Mouse (Mus musculus) intestine, embryonic 14.5 days (tissue): ENCODE measurements around the gene Bcas3. TPM values are rescaled to one million over a fixed set of nuclear protein-coding genes. Genes with fewer than 3 reads are reported as not detected.

Experiments used
- ATAC-seq: fragments of 200-750 bp; cut with Nextera tagmentation; replicated peaks from 2 replicates; pipeline ENCODE4 v1.8.0; 2017; ENCODE audit warnings: low read depth, moderate number of reproducible peaks, moderate TSS enrichment, moderate library complexity; ENCODE audit not compliant: low FRiP score, low TSS enrichment
- DNase-seq: peaks from one replicate; pipeline ENCODE4 v3.0.0-alpha.2; 2018; ENCODE audit warnings: low spot score
- H3K27ac ChIP-seq: fragments of 300-500 bp; sonication (generic); 2 replicates; pipeline ENCODE4 v1.5.1; 2014; ENCODE audit warnings: low read depth, mild to moderate bottlenecking, control low read depth
- H3K27me3 ChIP-seq: fragments of 300-500 bp; sonication (generic); replicated peaks from 2 replicates; pipeline ENCODE4 v1.6.1; 2014; ENCODE audit warnings: low read length, control low read depth; ENCODE audit not compliant: control insufficient read depth, insufficient read depth
- H3K36me3 ChIP-seq: fragments of 300-500 bp; sonication (generic); 2 replicates; pipeline ENCODE4 v1.6.1; 2014; ENCODE audit warnings: low read length, control low read depth; ENCODE audit not compliant: control insufficient read depth, insufficient read depth
- H3K4me1 ChIP-seq: fragments of 300-500 bp; sonication (generic); replicated peaks from 2 replicates; pipeline ENCODE4 v1.6.1; 2014; ENCODE audit warnings: low read length, control low read depth, mixed read lengths; ENCODE audit not compliant: control insufficient read depth, insufficient read depth
- H3K4me2 ChIP-seq: fragments of 300-500 bp; sonication (generic); 2 replicates; pipeline ENCODE4 v1.6.1; 2014; ENCODE audit warnings: low read length
- H3K4me3 ChIP-seq: fragments of 300-500 bp; sonication (generic); 2 replicates; pipeline ENCODE4 v1.5.1; 2014; ENCODE audit warnings: low read depth, low read length, control low read depth, mixed read lengths
- H3K9ac ChIP-seq: fragments of 300-500 bp; sonication (generic); 2 replicates; pipeline ENCODE4 v1.6.1; 2014; ENCODE audit warnings: mild to moderate bottlenecking, low read length
- H3K9me3 ChIP-seq: fragments of 300-500 bp; sonication (generic); 2 replicates; pipeline ENCODE4 v1.6.1; 2016; ENCODE audit warnings: low read length, control low read depth; ENCODE audit not compliant: control insufficient read depth
- WGBS: fragments of 180-500 bp; shearing (Covaris S2); extraction: QIAGEN DNeasy Blood & Tissue Kit; methylation state at CpG from one replicate; pipeline ENCODE4 v1.1.7; 2014; 5-methylcytosine and 5-hydroxymethylcytosine counted together
- polyA plus RNA-seq: library from polyadenylated mRNA; unstranded; fragments of >200 nt; fragmentation: Nextera tagmentation; extraction: Ambion mirVana; gene quantifications from 2 replicates; pipeline ENCODE4 v1.2.1, GENCODE M21; 2014

Gene Bcas3
- polyA plus RNA-seq, 1 experiment from 2014 or later = 17.9 TPM

DNA sequence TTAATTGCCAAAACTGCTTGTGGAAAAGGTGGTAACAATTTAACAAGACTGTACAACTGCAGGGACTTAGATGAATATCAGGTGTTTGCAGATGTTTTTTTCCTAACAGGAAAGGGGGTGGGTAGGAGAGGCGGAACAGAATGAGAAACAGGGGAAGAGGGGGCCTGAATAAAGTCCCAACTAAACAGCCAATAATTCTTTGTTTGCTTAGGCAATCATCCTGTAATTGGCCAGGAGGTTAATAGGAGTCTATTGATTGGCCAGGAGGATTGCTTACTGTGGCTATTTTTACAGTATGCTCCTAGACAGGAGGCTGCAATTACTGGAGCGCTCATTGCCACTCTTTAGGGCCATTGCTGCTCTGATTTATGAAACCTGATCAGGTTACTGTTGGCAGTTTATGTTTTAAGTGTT is 279.6 kb downstream of the Bcas3 start:
- Histone ChIP-seq H3K4me3 (no peak overlapping the region), H3K27ac (no peak overlapping the region), H3K4me2 (no peak overlapping the region), H3K4me1 (peaks cover 12% of the 10 kb centered on the region), H3K9ac (no peak overlapping the region), H3K9me3 (no peaks in the 10 kb centered on the region), H3K27me3 (no peaks in the 10 kb centered on the region), H3K36me3 (no peaks in the 10 kb centered on the region)
- no peak for ATAC-seq
- DNase-seq = no peak
- WGBS = 36% methylated on average over 2 of the region's 2 CpGs

DNA sequence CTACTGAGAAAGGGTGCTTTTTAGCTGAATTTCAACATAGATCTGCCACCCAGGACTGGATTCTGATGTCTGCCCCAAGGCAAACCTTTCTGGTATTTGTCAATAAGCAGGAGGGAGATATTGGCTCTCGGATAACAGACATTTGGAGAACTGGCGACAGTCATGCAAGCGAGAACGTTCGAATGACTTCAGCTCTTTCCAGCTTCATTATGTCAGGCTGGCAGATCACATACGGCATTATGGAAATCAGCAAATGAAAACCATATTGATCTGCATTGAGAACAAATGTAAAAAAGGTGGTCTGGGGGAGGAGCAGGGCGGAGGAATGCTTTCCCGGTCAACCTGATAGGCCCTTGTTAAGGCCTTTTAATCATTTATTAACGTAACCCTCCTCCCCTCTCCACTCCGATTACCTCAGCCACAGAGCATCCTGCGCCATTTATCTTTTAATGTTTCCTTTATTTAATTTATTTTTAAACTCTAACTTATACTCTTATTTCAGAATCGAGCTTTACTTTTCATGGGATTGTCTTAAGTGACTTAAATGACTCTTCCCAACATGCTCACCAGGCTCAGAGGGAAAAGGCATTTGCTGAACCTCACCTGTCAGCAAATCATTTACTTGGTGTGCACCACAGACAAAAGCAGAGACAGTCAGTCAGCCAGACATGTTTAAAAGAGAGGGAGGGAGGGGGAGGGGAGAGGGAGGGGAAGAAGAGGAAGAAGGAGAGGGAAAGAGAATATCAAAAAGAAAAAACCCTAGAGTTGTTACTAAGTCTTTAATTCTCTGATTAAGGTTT is 285.9 kb downstream of the Bcas3 start:
- 0 out of 2 replicates have a peak overlapping the region, but pooled peaks have one; percentile 4 for H3K4me3 ChIP-seq
- no peak overlapping the region for H3K27ac ChIP-seq
- H3K9ac ChIP-seq = no peak overlapping the region
- H3K36me3 ChIP-seq = no peaks in the 10 kb centered on the region
- H3K4me2 ChIP-seq = peak overlapping the region; percentile 22; the same call in 1 of the 2 replicates
- peaks cover 43% of the 10 kb centered on the region for H3K4me1 ChIP-seq
- ATAC-seq (no peak), DNase-seq (no peak)
- 38% methylated on average over 12 of the region's 12 CpGs for whole genome bisulfite sequencing
- no peaks in the 10 kb centered on the region for H3K9me3 ChIP-seq
- no peaks in the 10 kb centered on the region for H3K27me3 ChIP-seq

DNA sequence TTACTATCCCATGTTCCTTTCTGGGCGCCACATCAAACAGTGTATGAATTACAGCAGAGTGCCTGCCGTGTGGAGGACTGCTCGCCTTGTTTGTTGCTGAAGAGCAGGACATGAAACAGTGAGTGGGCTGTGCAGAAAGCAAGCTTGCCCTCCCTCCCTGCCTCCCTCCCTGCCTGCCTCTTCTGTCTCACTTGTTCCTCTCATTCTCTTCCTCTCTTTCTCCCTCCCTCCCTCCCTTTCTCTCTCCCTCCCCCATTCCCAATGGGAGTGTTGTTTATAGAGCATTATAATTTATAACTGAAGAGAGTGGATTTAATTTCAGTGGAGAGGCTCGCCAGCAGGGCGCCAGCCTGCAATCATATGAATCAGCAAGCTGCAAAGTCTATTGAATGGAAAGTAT is 287.7 kb downstream of the Bcas3 start:
- 22% methylated on average over 5 of the region's 5 CpGs for WGBS

DNA sequence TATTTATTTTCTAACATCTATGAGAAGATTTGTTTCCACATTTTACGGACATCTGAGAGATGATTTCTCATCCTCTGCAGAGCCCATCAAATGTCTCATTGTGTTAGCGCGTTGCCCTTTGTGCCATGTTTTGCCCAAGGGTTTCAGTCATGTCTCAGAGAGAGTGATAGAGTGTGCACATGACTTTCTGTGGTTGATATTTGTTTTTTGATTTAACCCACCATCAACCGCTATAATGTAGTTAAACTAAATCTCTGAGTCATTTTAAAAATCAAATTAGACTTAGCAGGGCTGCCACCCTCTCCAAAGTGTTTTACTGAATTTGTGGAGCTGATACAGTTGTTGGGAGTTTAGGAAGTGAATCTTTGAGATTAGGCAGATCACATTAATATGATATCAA is 288.5 kb downstream of the Bcas3 start:
- 75% methylated on average over 4 of the region's 4 CpGs for WGBS
- no peaks in the 10 kb centered on the region for H3K36me3 ChIP-seq
- no peaks in the 10 kb centered on the region for H3K27me3 ChIP-seq
- ATAC-seq = no peak
- no peak for DNase-seq
- no peak overlapping the region for H3K4me2 ChIP-seq
- H3K4me3 ChIP-seq = no peak overlapping the region
- H3K9me3 ChIP-seq = no peaks in the 10 kb centered on the region
- H3K4me1 ChIP-seq = peaks cover 58% of the 10 kb centered on the region
- H3K9ac ChIP-seq = no peak overlapping the region
- peak overlapping the region; percentile 45; the same call in 1 of the 2 replicates for H3K27ac ChIP-seq

More for the DNA sequence above, 287.7 kb downstream of the Bcas3 start:
- H3K9ac ChIP-seq = no peak overlapping the region
- no peaks in the 10 kb centered on the region for H3K36me3 ChIP-seq
- no peak overlapping the region for H3K4me3 ChIP-seq
- ATAC-seq (peak; percentile 64), DNase-seq (no peak)
- H3K9me3 ChIP-seq = no peaks in the 10 kb centered on the region
- peak overlapping the region; percentile 5 for H3K4me2 ChIP-seq
- H3K4me1 ChIP-seq = peaks cover 58% of the 10 kb centered on the region
- H3K27me3 ChIP-seq = no peaks in the 10 kb centered on the region
- H3K27ac ChIP-seq = peak overlapping the region; percentile 59; the same call in 1 of the 2 replicates

DNA sequence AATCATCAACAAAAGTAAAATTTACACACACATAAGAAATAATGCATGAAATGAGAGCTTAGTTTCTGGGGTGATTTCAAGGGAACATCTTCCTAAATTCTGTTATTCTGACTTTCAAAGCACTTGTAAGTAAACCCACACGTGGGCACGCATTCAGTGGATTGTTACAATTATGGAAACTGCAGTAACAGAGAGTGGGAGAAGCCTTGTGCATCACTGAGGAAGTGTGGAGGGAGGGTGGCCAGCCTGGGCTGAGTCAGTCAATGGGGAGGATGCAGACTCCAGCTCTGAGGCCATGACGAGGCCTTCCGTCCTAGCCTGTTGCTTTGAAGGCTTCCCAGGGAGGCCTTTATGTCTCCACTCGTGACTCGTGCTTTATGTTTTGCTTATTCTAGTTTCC is 289.6 kb downstream of the Bcas3 start:
- H3K9ac ChIP-seq = no peak overlapping the region
- peak overlapping the region; percentile 38 for H3K27ac ChIP-seq
- ATAC-seq (no peak), DNase-seq (no peak)
- no peaks in the 10 kb centered on the region for H3K36me3 ChIP-seq
- H3K27me3 ChIP-seq = no peaks in the 10 kb centered on the region
- no peak overlapping the region for H3K4me2 ChIP-seq
- WGBS = 37% methylated on average over 6 of the region's 6 CpGs
- no peaks in the 10 kb centered on the region for H3K9me3 ChIP-seq
- no peak overlapping the region for H3K4me3 ChIP-seq
- peaks cover 58% of the 10 kb centered on the region for H3K4me1 ChIP-seq

DNA sequence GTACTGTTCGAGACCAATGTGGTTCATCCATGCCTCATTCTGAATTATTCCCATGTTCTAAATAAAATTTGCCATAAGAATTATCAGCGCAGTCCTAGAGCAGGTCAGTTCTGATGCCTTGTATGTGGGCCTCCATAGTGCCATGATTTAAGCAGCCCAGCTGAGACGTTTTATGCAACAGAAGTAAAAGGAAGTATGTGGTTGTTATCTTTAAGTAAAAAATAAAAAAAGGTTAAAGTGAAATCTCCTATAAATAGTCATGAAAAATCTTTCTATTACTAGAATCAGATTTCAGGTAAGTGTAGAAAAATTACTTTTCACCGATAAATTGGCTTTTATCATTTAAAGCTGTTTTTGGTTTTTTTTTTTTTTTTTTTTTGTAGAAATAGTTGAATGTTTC is 290.1 kb downstream of the Bcas3 start:
- Histone ChIP-seq H3K4me3 (no peak overlapping the region), H3K4me2 (no peak overlapping the region), H3K27me3 (no peaks in the 10 kb centered on the region), H3K36me3 (no peaks in the 10 kb centered on the region), H3K9ac (no peak overlapping the region), H3K27ac (peak overlapping the region; percentile 38), H3K9me3 (no peaks in the 10 kb centered on the region), H3K4me1 (peaks cover 58% of the 10 kb centered on the region)
- ATAC-seq (no peak), DNase-seq (no peak)
- 79% methylated on average over 4 of the region's 4 CpGs for WGBS

DNA sequence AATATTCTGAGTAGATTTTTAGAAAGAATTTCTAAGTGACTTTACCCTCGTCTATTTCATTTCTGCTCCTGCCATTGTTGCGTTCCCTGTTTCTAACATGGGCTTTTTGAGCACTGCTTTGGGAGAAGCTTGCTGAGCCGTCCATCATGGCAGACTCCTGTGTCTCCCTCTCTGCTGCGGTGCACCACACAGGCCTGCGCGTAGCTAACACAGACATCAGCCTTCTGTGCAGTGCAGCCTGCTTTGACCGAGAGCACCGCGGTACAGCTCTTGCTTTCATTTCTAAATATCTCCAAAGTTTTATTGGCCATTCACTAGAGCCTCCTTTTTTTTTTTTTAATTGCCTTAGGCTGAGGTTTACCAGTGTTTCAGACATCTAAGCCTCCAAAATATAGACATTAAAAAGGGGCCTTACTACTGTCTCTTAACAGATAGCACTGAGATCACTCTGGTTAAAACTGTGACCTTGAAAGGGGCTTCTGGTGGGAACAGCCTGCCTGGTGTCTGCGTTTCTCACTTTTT is 290.6 kb downstream of the Bcas3 start:
- H3K4me1 ChIP-seq = peaks cover 55% of the 10 kb centered on the region

DNA sequence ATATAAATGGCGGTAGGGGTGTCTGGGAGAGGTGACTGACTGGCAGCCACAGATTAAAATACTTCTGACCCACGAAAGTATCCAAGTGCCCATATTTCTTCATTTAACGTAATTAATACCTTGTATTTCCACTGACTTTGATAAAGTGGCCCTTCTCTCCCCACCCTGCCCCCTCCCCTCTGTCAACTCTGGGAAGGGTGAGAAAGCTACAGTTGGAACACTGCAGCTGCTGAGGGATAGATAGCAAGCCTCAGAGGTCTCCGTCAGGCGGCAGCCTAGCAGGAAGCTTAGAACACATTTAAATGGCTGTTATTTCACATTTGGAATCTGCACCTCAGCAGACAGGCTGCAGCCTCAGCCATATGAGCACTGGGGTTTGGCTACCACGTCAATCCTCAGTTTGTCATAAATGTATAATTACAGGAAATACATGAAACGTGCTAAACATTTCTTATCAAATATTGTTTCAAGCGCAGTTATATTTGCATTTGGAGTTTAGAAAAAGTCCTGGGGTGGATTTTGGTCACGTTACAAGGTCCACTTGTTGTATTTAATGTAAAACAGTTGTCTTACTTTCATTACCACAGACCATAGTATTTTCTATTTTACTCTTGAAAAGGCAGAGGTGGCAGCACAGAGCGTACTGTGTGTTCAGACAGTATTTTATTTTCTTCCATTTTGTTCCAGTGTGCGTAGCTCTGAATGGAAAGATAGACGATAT is 291.2 kb downstream of the Bcas3 start:
- H3K9me3 ChIP-seq = no peaks in the 10 kb centered on the region
- ATAC-seq (no peak), DNase-seq (no peak)
- H3K9ac ChIP-seq = no peak overlapping the region
- H3K4me3 ChIP-seq = no peak overlapping the region
- 49% methylated on average over 12 of the region's 12 CpGs for WGBS
- H3K27me3 ChIP-seq = no peaks in the 10 kb centered on the region
- H3K36me3 ChIP-seq = no peaks in the 10 kb centered on the region
- H3K4me2 ChIP-seq = peak overlapping the region; percentile 26; the same call in 1 of the 2 replicates
- peaks cover 50% of the 10 kb centered on the region for H3K4me1 ChIP-seq
- peak overlapping the region; percentile 30; the same call in 1 of the 2 replicates for H3K27ac ChIP-seq

More for the DNA sequence above, 290.6 kb downstream of the Bcas3 start:
- no peak for ATAC-seq
- no peak overlapping the region for H3K4me3 ChIP-seq
- H3K9me3 ChIP-seq = no peaks in the 10 kb centered on the region
- H3K36me3 ChIP-seq = no peaks in the 10 kb centered on the region
- 0 out of 2 replicates have a peak overlapping the region, but pooled peaks have one; percentile 30 for H3K27ac ChIP-seq
- no peak overlapping the region; the same call in 1 of the 2 replicates for H3K9ac ChIP-seq
- DNase-seq = no peak
- 30% methylated on average over 10 of the region's 10 CpGs for WGBS
- no peaks in the 10 kb centered on the region for H3K27me3 ChIP-seq
- H3K4me2 ChIP-seq = peak overlapping the region; percentile 26; the same call in 1 of the 2 replicates
